Mouse (Mus musculus) heart, embryonic 15.5 days (tissue): ENCODE results near the gene Pole2. TPM values are rescaled to one million over a fixed set of nuclear protein-coding genes. Genes with fewer than 3 reads are reported as not detected.
A peak's percentile ranks its signal among the peaks of the same experiment; 100 is the strongest.

Source experiments
- ATAC-seq: fragments of 200-750 bp; cut with Nextera tagmentation; replicated peaks from 2 replicates; pipeline ENCODE4 v1.8.0; 2017; ENCODE audit warnings: low read depth, moderate TSS enrichment; ENCODE audit not compliant: insufficient number of reproducible peaks, insufficient read depth, low FRiP score
- H3K27ac ChIP-seq: fragments of 300-500 bp; sonication (generic); 2 replicates; pipeline ENCODE4 v1.5.1; 2015; ENCODE audit warnings: mild to moderate bottlenecking, inconsistent platforms
- H3K27me3 ChIP-seq: fragments of 300-500 bp; sonication (generic); 2 replicates; pipeline ENCODE4 v1.6.1; 2015; ENCODE audit warnings: inconsistent platforms
- H3K36me3 ChIP-seq: fragments of 300-500 bp; sonication (generic); 2 replicates; pipeline ENCODE4 v1.6.1; 2015; ENCODE audit warnings: mild to moderate bottlenecking, inconsistent platforms
- H3K4me1 ChIP-seq: fragments of 300-500 bp; sonication (generic); replicated peaks from 2 replicates; pipeline ENCODE4 v1.6.1; 2015; ENCODE audit warnings: inconsistent platforms
- H3K4me2 ChIP-seq: fragments of 300-500 bp; sonication (generic); 2 replicates; pipeline ENCODE4 v1.6.1; 2015; ENCODE audit warnings: inconsistent platforms, mild to moderate bottlenecking, moderate library complexity
- H3K4me3 ChIP-seq: fragments of 300-500 bp; sonication (generic); 2 replicates; pipeline ENCODE4 v1.5.1; 2015; ENCODE audit warnings: mild to moderate bottlenecking, inconsistent platforms
- H3K9ac ChIP-seq: fragments of 300-500 bp; sonication (generic); 2 replicates; pipeline ENCODE4 v1.6.1; 2015; ENCODE audit warnings: mild to moderate bottlenecking, inconsistent platforms
- H3K9me3 ChIP-seq: fragments of 300-500 bp; sonication (generic); replicated peaks from 2 replicates; pipeline ENCODE4 v1.6.1; 2016; ENCODE audit warnings: inconsistent platforms
- WGBS: fragments of 180-500 bp; shearing (Covaris S2); methylation state at CpG from one replicate; pipeline ENCODE4 v1.1.7; 2015; ENCODE audit warnings: mixed read lengths; 5-methylcytosine and 5-hydroxymethylcytosine counted together
- polyA plus RNA-seq: library from polyadenylated mRNA; unstranded; fragments of >200 nt; fragmentation: Nextera tagmentation; extraction: Ambion mirVana; gene quantifications from 2 replicates; pipeline ENCODE4 v1.2.1, GENCODE M21; 2015

Gene Pole2
- 12.7 and 16.0 TPM in 2 replicates for polyA plus RNA-seq

- ATAC-seq: peak; percentile 93
- under 1% methylated on average over 37 of the region's 37 CpGs for WGBS
- no peaks in the 10 kb centered on the region for H3K27me3 ChIP-seq
- peaks cover 8% of the 10 kb centered on the region; the same call in 1 of the 2 replicates for H3K36me3 ChIP-seq
- no peaks in the 10 kb centered on the region for H3K9me3 ChIP-seq
- peak within 1 kb of the TSS; percentile 64 for H3K9ac ChIP-seq
- peak within 1 kb of the TSS; percentile 84 for H3K27ac ChIP-seq
- peak within 1 kb of the TSS; percentile 71 for H3K4me2 ChIP-seq
- peak within 1 kb of the TSS; percentile 90 for H3K4me3 ChIP-seq
- H3K4me1 ChIP-seq: peaks cover 9% of the 10 kb centered on the region
Observed at GRCm38 (mm10) chr12:69227776-69228466, at the start of gene Pole2. Pole2 (minus strand) TSS chr12:69228195.

DNA sequence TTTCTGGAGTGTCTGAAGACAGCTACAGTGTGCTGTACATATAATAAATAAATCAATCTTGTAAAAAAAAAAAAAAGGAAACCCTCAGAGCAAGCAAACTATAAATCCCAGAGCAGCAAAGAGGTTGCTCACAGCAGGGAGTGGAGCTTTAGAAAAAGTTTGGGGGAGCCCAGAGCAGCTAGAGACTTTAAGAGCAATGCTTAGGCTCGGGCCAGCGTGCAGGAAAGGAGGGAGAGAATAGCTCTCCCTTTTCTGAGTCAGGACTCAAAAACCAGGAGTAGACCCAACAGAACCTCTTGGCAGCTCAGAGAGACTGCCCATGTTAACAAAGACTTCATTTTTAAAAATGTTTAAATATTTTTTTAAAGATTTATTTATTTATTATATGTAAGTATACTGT lies 41.0 kb upstream of the Pole2 start:
- no peak overlapping the region for H3K4me3 ChIP-seq
- no peak overlapping the region for H3K27ac ChIP-seq
- no peak for ATAC-seq
- H3K9me3 ChIP-seq: no peaks in the 10 kb centered on the region
- no peaks in the 10 kb centered on the region for H3K36me3 ChIP-seq
- no peaks in the 10 kb centered on the region for H3K27me3 ChIP-seq
- no peak overlapping the region for H3K9ac ChIP-seq
- 72% methylated on average over 2 of the region's 2 CpGs for WGBS
- H3K4me2 ChIP-seq: no peak overlapping the region
- no peaks in the 10 kb centered on the region for H3K4me1 ChIP-seq

GRCm38 (mm10) chr12:69267956-69268632 lies 40.1 kb upstream of the Pole2 start:
- Histone ChIP-seq H3K4me3 (no peak overlapping the region), H3K4me2 (no peak overlapping the region), H3K36me3 (no peaks in the 10 kb centered on the region), H3K9me3 (no peaks in the 10 kb centered on the region), H3K9ac (no peak overlapping the region), H3K4me1 (no peaks in the 10 kb centered on the region), H3K27ac (no peak overlapping the region), H3K27me3 (no peaks in the 10 kb centered on the region)
- ATAC-seq: no peak
- WGBS: 71% methylated on average over 11 of the region's 11 CpGs

- no peaks in the 10 kb centered on the region for H3K27me3 ChIP-seq
- 79% methylated on average over 3 of the region's 3 CpGs for whole genome bisulfite sequencing
- H3K36me3 ChIP-seq: no peaks in the 10 kb centered on the region
- no peak overlapping the region for H3K9ac ChIP-seq
- H3K4me1 ChIP-seq: no peaks in the 10 kb centered on the region
- H3K27ac ChIP-seq: no peak overlapping the region
- H3K9me3 ChIP-seq: no peaks in the 10 kb centered on the region
- no peak overlapping the region for H3K4me3 ChIP-seq
- no peak for ATAC-seq
- H3K4me2 ChIP-seq: no peak overlapping the region
Observed at GRCm38 (mm10) chr12:69265031-69265430, 37.0 kb upstream of the Pole2 start.

- ATAC-seq: no peak
- Histone ChIP-seq H3K4me1 (no peaks in the 10 kb centered on the region), H3K9ac (no peak overlapping the region), H3K27ac (no peak overlapping the region), H3K27me3 (no peaks in the 10 kb centered on the region), H3K9me3 (no peaks in the 10 kb centered on the region), H3K36me3 (no peaks in the 10 kb centered on the region), H3K4me3 (no peak overlapping the region), H3K4me2 (no peak overlapping the region)
- WGBS: 91% methylated on average over 5 of the region's 5 CpGs
Observed at GRCm38 (mm10) chr12:69262251-69262650, 34.3 kb upstream of the Pole2 start.

DNA sequence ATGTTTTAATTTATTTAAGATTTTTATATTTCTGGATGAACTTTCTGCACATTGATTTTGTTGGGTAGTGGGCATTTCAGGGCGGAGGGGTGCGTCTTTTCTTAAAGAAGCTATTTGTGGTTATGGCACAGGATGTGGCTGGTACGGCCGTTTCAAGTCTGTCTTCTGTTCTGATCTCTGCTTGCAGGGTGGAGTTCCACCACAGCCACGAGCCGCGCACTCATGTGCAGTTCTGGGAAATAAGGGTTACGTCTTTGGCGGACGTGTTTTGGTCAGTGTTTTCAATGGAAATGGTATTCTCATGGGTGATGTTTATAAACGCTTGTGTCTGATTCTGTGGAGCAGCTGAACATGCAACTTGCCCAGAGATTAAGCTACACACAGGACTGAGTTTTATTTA lies 29.8 kb upstream of the Pole2 start:
- 75% methylated on average over 11 of the region's 11 CpGs for WGBS
- H3K9me3 ChIP-seq: no peaks in the 10 kb centered on the region
- no peaks in the 10 kb centered on the region for H3K36me3 ChIP-seq
- H3K27me3 ChIP-seq: no peaks in the 10 kb centered on the region
- no peaks in the 10 kb centered on the region for H3K4me1 ChIP-seq
- H3K9ac ChIP-seq: no peak overlapping the region
- no peak for ATAC-seq
- H3K4me2 ChIP-seq: no peak overlapping the region
- H3K4me3 ChIP-seq: no peak overlapping the region
- no peak overlapping the region for H3K27ac ChIP-seq

DNA sequence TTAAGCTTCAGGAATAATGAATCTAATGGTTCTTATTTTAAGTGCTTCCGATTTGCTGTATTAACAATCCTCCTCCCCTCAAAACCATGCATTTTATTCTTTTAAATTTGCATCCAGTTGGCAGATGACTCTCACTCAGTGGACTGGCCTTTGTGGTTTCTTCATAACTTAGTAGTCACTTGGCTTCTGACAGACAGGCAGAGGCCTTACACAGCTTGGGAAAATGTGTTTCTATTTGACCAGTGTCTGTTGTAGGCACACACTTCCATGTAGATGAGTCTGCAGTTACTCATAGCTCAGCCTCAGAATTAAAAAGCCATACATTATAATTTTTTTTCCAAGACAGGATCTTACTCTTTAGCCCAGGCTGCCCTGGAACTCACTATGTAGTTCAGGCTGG lies 25.8 kb upstream of the Pole2 start:
- WGBS: 98% methylated on average over 1 of the region's 1 CpGs
- Histone ChIP-seq H3K9me3 (no peaks in the 10 kb centered on the region), H3K9ac (no peak overlapping the region), H3K4me1 (no peaks in the 10 kb centered on the region), H3K4me3 (no peak overlapping the region), H3K4me2 (no peak overlapping the region), H3K36me3 (no peaks in the 10 kb centered on the region; the same call in 1 of the 2 replicates), H3K27ac (no peak overlapping the region), H3K27me3 (no peaks in the 10 kb centered on the region)
- ATAC-seq: no peak

GRCm38 (mm10) chr12:69250756-69251155 lies 22.8 kb upstream of the Pole2 start:
- Histone ChIP-seq H3K27me3 (no peaks in the 10 kb centered on the region), H3K4me1 (no peaks in the 10 kb centered on the region), H3K9ac (no peak overlapping the region), H3K4me3 (no peak overlapping the region), H3K36me3 (no peaks in the 10 kb centered on the region; the same call in 1 of the 2 replicates), H3K27ac (no peak overlapping the region), H3K9me3 (no peaks in the 10 kb centered on the region), H3K4me2 (no peak overlapping the region)
- WGBS: 49% methylated on average over 8 of the region's 8 CpGs
- ATAC-seq: no peak

- H3K4me3 ChIP-seq: no peak overlapping the region
- no peak overlapping the region for H3K9ac ChIP-seq
- WGBS: 86% methylated on average over 4 of the region's 4 CpGs
- no peaks in the 10 kb centered on the region for H3K4me1 ChIP-seq
- no peak overlapping the region for H3K27ac ChIP-seq
- H3K27me3 ChIP-seq: no peaks in the 10 kb centered on the region
- no peak overlapping the region for H3K4me2 ChIP-seq
- no peak for ATAC-seq
- H3K9me3 ChIP-seq: no peaks in the 10 kb centered on the region
- H3K36me3 ChIP-seq: no peaks in the 10 kb centered on the region; the same call in 1 of the 2 replicates
Observed at GRCm38 (mm10) chr12:69249766-69250165, 21.8 kb upstream of the Pole2 start.

GRCm38 (mm10) chr12:69241771-69242431 lies 13.9 kb upstream of the Pole2 start:
- Histone ChIP-seq H3K9ac (peak overlapping the region; percentile 93), H3K4me3 (peak overlapping the region; percentile 79), H3K9me3 (no peaks in the 10 kb centered on the region), H3K36me3 (no peaks in the 10 kb centered on the region), H3K27ac (peak overlapping the region; percentile 88), H3K4me1 (peaks cover 10% of the 10 kb centered on the region; the same call in 1 of the 2 replicates), H3K27me3 (no peaks in the 10 kb centered on the region), H3K4me2 (peak overlapping the region; percentile 78)
- peak; percentile 91 for ATAC-seq
- WGBS: under 1% methylated on average over 62 of the region's 64 CpGs

DNA sequence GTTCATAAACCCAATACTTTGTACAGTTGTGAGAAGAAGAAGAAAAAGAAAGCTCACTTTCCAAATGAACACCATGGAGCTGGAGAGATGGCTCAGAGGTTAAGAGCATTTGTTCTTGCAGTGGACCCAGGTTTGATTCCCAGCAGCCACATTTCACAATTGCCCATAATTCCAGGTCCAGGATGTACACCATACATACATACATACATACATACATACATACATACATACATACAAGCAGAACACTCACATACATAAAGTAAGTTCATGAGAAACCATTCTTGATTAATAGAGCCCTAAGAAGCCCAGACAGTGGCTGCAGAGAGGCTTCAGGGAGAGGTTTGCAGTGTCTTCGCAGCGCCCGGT lies 13.4 kb upstream of the Pole2 start:
- Histone ChIP-seq H3K4me1 (peaks cover 10% of the 10 kb centered on the region; the same call in 1 of the 2 replicates), H3K4me2 (peak overlapping the region; percentile 78), H3K9me3 (no peaks in the 10 kb centered on the region), H3K27me3 (no peaks in the 10 kb centered on the region), H3K9ac (peak overlapping the region; percentile 93), H3K27ac (peak overlapping the region; percentile 88), H3K4me3 (peak overlapping the region; percentile 79), H3K36me3 (no peaks in the 10 kb centered on the region)
- ATAC-seq: no peak
- WGBS: 2% methylated on average over 3 of the region's 3 CpGs
